Mouse (Mus musculus): ENCODE measurements around the gene Hspa12a. TPM values are rescaled to one million over a fixed set of nuclear protein-coding genes. Genes with fewer than 3 reads are reported as not detected.

The Hspa12a gene
- polyA plus RNA-seq, 1 experiment from 2014 or later, result 5.1 TPM

DNA sequence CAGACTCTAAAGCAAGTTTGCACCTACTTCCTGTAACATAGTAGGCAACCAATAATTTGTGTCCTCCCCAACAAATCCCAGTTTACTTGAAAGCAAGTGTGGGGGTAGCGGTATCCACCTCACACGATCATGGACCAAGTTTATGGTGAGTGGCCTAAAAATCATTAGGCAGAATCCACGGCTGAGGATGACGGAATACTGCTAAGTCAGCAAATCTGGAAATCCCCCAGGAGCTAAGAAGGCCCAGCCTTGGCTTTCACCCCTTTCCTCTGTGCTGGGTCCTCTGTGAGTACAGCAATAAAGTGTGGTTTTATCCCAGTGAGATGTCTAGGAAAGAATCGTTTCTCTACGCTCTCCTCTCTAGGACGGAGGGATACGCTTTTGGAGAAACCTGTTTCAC, 11.3 kb upstream of the Hspa12a start:
- Histone ChIP-seq H3K4me1 (replicated peaks) (no peaks in the 10 kb centered on the region; the same call in 1 of the 2 replicates), H3K4me3 (replicated peaks) (no peak overlapping the region), H3K27ac (no peak overlapping the region), H3K9ac (replicated peaks) (no peak overlapping the region), H3K4me2 (no peak overlapping the region), H3K36me3 (no peaks in the 10 kb centered on the region), H3K9me3 (no peaks in the 10 kb centered on the region), H3K27me3 (peaks cover 33% of the 10 kb centered on the region)
- no peak for ATAC-seq (ENCODE audit: insufficient number of reproducible peaks, insufficient read depth, low FRiP score, low TSS enrichment, low read depth)
- 87% methylated on average over 8 of the region's 8 CpGs for WGBS

DNA sequence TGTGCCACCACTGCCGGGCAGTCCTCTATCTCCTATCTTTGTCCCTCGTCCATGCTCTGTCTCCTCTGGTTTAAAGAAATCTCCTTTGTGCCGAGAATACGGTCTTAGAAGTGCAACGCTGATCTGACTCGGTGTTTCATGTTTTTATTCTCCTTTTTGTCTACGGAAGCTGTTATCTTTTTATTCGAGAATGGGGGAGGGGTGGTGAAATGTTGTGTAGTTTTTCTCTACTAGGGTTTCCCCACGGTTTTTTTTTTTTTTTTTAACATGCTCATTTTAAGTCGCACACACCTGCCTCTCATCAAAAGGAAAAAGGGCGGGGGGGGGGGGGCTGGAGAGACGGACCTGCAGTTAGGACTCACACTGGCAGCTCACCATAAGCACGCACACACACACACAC, 8.8 kb upstream of the Hspa12a start:
- no peak overlapping the region for H3K4me3 ChIP-seq (replicated peaks)
- no peak for ATAC-seq (ENCODE audit: insufficient number of reproducible peaks, insufficient read depth, low FRiP score, low TSS enrichment, low read depth)
- H3K27me3 ChIP-seq, result peaks cover 33% of the 10 kb centered on the region
- H3K27ac ChIP-seq, result no peak overlapping the region
- no peak overlapping the region for H3K4me2 ChIP-seq
- H3K4me1 ChIP-seq (replicated peaks), result no peaks in the 10 kb centered on the region; the same call in 1 of the 2 replicates
- no peaks in the 10 kb centered on the region for H3K9me3 ChIP-seq
- no peak overlapping the region for H3K9ac ChIP-seq (replicated peaks)
- 68% methylated on average over 11 of the region's 13 CpGs for WGBS
- H3K36me3 ChIP-seq, result no peaks in the 10 kb centered on the region

DNA sequence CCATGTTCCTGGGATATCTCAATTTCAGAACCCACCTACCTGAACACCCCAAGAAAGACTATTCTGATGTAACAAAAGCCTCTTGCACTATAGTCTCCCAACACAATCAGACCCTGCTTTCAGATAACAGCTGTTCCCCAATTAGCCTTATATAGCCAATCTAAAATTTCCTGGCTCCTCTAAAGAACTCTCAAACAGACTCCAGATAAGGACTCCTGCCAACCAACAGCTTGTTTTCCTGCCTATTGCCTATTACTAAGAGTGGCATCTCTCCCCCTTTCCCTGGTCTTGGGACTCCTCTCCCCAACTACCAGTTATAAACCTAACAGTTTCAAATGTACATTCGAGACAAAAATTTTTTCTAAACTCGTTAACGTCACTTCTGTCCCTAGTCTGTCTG, 8.1 kb upstream of the Hspa12a start:
- Histone ChIP-seq H3K27me3 (peaks cover 35% of the 10 kb centered on the region), H3K9me3 (no peaks in the 10 kb centered on the region), H3K4me1 (replicated peaks) (no peaks in the 10 kb centered on the region; the same call in 1 of the 2 replicates), H3K9ac (replicated peaks) (no peak overlapping the region), H3K36me3 (no peaks in the 10 kb centered on the region), H3K27ac (no peak overlapping the region), H3K4me2 (no peak overlapping the region), H3K4me3 (replicated peaks) (no peak overlapping the region)
- no peak for ATAC-seq (ENCODE audit: insufficient number of reproducible peaks, insufficient read depth, low FRiP score, low TSS enrichment, low read depth)
- WGBS, result 67% methylated on average over 3 of the region's 3 CpGs

DNA sequence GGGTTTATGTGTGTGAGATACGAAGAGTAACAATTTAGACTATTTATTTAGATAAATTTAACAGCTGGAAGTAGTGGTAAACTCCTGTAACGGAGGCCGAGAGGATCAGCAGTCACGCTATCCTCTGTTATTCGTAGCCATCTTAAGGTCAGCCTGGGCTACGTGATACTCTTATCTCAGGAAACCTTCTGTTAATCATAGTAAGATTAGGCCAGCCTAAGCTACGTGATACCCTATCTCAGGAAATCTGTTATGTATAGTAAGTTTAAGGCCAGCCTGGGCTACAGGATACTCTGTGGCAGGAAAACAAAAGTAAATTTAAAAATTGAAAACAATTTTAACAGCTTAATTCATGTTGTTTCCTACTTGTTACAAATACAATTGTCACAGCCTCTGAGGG, 2.5 kb upstream of the Hspa12a start:
- H3K9me3 ChIP-seq, result no peaks in the 10 kb centered on the region
- H3K9ac ChIP-seq (replicated peaks), result no peak overlapping the region
- ATAC-seq (ENCODE audit: insufficient number of reproducible peaks, insufficient read depth, low FRiP score, low TSS enrichment, low read depth), result no peak
- peaks cover 2% of the 10 kb centered on the region; the same call in 1 of the 2 replicates for H3K27me3 ChIP-seq
- peaks cover 17% of the 10 kb centered on the region for H3K4me1 ChIP-seq (replicated peaks)
- WGBS, result 87% methylated on average over 7 of the region's 7 CpGs
- no peak overlapping the region for H3K4me3 ChIP-seq (replicated peaks)
- H3K27ac ChIP-seq, result no peak overlapping the region
- H3K36me3 ChIP-seq, result no peaks in the 10 kb centered on the region
- no peak overlapping the region for H3K4me2 ChIP-seq

DNA sequence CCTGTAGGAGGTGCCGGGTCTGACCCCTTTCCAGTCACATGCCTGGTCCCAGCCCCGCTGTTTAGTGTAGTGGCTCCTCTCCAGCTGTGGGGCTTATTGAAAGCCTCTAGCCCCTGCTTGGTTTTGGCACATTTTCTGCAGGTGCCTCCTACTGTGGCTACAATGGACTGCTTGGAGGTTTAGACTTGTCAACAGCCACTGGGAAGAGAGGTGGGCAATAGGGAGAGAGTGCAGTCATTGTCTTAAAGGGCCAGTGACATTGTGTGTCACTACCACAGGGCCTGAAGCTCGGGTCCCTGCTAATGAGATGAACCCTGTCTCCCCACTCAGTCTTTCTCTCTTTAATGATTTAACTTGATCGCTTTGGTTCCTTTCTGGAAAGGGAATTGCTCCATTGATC, 10.4 kb downstream of the Hspa12a start:
- Histone ChIP-seq H3K4me1 (replicated peaks) (peaks cover 39% of the 10 kb centered on the region), H3K4me2 (no peak overlapping the region), H3K36me3 (no peaks in the 10 kb centered on the region), H3K9ac (replicated peaks) (no peak overlapping the region), H3K9me3 (no peaks in the 10 kb centered on the region), H3K27me3 (peaks cover 44% of the 10 kb centered on the region), H3K4me3 (replicated peaks) (no peak overlapping the region), H3K27ac (no peak overlapping the region)
- no peak for ATAC-seq (ENCODE audit: insufficient number of reproducible peaks, insufficient read depth, low FRiP score, low TSS enrichment, low read depth)
- 7% methylated on average over 4 of the region's 4 CpGs for WGBS

- WGBS, result 22% methylated on average over 16 of the region's 16 CpGs
- ATAC-seq (ENCODE audit: insufficient number of reproducible peaks, insufficient read depth, low FRiP score, low TSS enrichment, low read depth), result no peak
- Histone ChIP-seq H3K27ac (peak overlapping the region; percentile 37; the same call in 1 of the 2 replicates), H3K4me1 (replicated peaks) (peaks cover 33% of the 10 kb centered on the region), H3K36me3 (no peaks in the 10 kb centered on the region), H3K9ac (replicated peaks) (no peak overlapping the region), H3K4me3 (replicated peaks) (no peak overlapping the region), H3K9me3 (no peaks in the 10 kb centered on the region), H3K4me2 (0 out of 2 replicates have a peak overlapping the region, but pooled peaks have one; percentile 6), H3K27me3 (peaks cover 45% of the 10 kb centered on the region)
Observed at GRCm38 (mm10) chr19:58931081-58931800, 12.2 kb downstream of the Hspa12a start.

DNA sequence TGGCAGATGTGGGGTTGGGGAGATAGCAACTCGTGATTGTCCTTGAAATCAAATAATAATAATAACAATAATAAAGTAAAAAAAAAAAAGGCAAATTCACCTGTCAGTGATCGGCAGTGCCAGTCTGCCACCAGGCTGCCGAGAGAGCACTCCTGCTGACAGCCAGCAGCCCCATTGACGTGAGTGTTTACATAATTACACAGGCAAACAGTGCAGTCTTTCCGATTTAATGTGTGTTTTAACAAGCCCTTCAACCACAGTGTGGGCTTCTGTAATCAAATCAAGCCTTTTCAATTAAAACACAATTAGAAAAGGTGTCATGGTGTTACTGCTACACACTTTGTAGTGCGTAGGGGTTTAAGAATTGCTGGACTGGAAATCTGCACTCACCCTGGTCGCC, 24.3 kb downstream of the Hspa12a start:
- H3K9ac ChIP-seq (replicated peaks), result no peak overlapping the region
- WGBS, result 10% methylated on average over 7 of the region's 7 CpGs
- H3K4me2 ChIP-seq, result peak overlapping the region; percentile 36
- H3K36me3 ChIP-seq, result no peaks in the 10 kb centered on the region
- no peaks in the 10 kb centered on the region for H3K9me3 ChIP-seq
- peaks cover 38% of the 10 kb centered on the region for H3K27me3 ChIP-seq
- peaks cover 14% of the 10 kb centered on the region; the same call in 1 of the 2 replicates for H3K4me1 ChIP-seq (replicated peaks)
- H3K4me3 ChIP-seq (replicated peaks), result no peak overlapping the region
- H3K27ac ChIP-seq, result no peak overlapping the region
- no peak for ATAC-seq (ENCODE audit: insufficient number of reproducible peaks, insufficient read depth, low FRiP score, low TSS enrichment, low read depth)

GRCm38 (mm10) chr19:58918597-58918996, 24.9 kb downstream of the Hspa12a start:
- Histone ChIP-seq H3K9ac (replicated peaks) (no peak overlapping the region; the same call in 1 of the 2 replicates), H3K36me3 (no peaks in the 10 kb centered on the region), H3K4me1 (replicated peaks) (peaks cover 14% of the 10 kb centered on the region; the same call in 1 of the 2 replicates), H3K9me3 (no peaks in the 10 kb centered on the region), H3K27me3 (peaks cover 40% of the 10 kb centered on the region), H3K27ac (no peak overlapping the region), H3K4me3 (replicated peaks) (no peak overlapping the region), H3K4me2 (peak overlapping the region; percentile 36)
- WGBS, result 14% methylated on average over 11 of the region's 11 CpGs
- no peak for ATAC-seq (ENCODE audit: insufficient number of reproducible peaks, insufficient read depth, low FRiP score, low TSS enrichment, low read depth)

DNA sequence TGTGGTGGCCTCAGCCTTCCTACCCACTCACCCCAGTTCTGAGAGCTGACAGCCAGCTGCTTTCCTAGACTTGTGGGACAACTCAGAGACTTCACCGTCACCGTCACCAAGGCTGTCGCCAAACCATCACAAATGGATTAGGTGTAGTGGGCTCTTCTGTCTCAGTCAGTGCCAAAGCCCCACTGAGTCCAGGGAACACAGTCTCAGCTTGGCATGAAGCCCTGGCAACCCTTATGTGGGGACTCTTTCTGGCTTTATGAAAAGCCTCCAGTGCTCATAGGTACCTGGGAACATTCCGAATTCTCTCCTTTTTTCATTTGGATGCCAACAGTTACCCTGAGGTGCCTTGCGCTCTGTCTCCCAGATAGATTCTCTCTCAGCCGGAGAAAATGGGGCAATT, 30.2 kb downstream of the Hspa12a start:
- no peaks in the 10 kb centered on the region for H3K36me3 ChIP-seq
- no peak overlapping the region for H3K4me2 ChIP-seq
- no peak overlapping the region for H3K4me3 ChIP-seq (replicated peaks)
- no peak overlapping the region for H3K27ac ChIP-seq
- WGBS, result 88% methylated on average over 6 of the region's 6 CpGs
- H3K9me3 ChIP-seq, result no peaks in the 10 kb centered on the region
- H3K9ac ChIP-seq (replicated peaks), result no peak overlapping the region
- H3K4me1 ChIP-seq (replicated peaks), result peaks cover 4% of the 10 kb centered on the region; the same call in 1 of the 2 replicates
- peaks cover 32% of the 10 kb centered on the region for H3K27me3 ChIP-seq
- no peak for ATAC-seq (ENCODE audit: insufficient number of reproducible peaks, insufficient read depth, low FRiP score, low TSS enrichment, low read depth)

DNA sequence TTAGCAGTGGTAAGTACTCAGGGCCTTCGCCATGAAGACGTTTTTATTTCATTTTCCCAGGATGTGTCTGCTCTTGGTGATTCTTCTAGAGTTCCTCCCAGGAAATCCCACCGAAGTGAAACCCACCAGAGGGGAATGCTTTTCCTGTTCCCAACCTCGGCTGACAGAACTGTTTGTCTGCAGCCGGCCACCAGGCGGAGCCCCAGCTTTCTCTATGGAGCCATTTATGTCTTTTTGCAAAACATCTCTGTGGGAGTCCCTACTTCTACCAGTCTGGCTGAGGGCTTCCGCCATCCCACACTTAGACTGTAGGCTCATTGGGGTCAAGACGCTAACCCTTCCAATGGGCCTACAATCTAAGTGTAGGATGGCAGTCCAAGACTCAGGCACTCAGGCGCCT, 32.1 kb downstream of the Hspa12a start:
- H3K9me3 ChIP-seq, result no peaks in the 10 kb centered on the region
- peak overlapping the region; percentile 68 for H3K4me2 ChIP-seq
- 0 out of 2 replicates have a peak, but pooled peaks have one; percentile 30 for ATAC-seq (ENCODE audit: insufficient number of reproducible peaks, insufficient read depth, low FRiP score, low TSS enrichment, low read depth)
- peaks cover 18% of the 10 kb centered on the region for H3K27me3 ChIP-seq
- 10% methylated on average over 9 of the region's 9 CpGs for WGBS
- H3K4me1 ChIP-seq (replicated peaks), result no peaks in the 10 kb centered on the region
- H3K4me3 ChIP-seq (replicated peaks), result peak overlapping the region; percentile 41
- H3K27ac ChIP-seq, result no peak overlapping the region
- H3K36me3 ChIP-seq, result no peaks in the 10 kb centered on the region
- H3K9ac ChIP-seq (replicated peaks), result peak overlapping the region; percentile 40; the same call in 1 of the 2 replicates

DNA sequence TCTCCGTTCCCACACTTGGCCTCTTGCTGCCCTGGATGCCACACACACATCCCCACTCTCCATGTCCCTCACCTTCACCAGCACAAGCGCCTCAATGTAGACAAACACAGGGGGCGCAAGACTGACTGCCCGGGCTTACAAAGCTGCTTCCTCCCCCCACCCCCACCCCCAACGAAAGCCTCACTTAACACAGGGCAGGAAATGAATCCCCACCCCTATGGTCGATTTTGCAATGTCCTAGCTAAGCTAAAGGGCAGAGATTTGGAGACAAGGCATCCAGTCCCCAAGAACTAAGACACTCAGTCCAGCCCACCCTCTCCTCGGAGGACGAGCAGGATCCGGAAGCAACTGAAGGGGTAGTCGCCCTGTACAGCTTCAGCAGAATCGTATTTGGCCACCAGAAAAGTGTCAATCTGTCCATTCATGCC, 32.5 kb downstream of the Hspa12a start:
- peak overlapping the region; percentile 40 for H3K9ac ChIP-seq (replicated peaks)
- peak; percentile 37; the same call in 1 of the 2 replicates for ATAC-seq (ENCODE audit: insufficient number of reproducible peaks, insufficient read depth, low FRiP score, low TSS enrichment, low read depth)
- H3K27ac ChIP-seq, result no peak overlapping the region
- peak overlapping the region; percentile 41 for H3K4me3 ChIP-seq (replicated peaks)
- 2% methylated on average over 11 of the region's 11 CpGs for WGBS
- H3K4me1 ChIP-seq (replicated peaks), result no peaks in the 10 kb centered on the region
- H3K4me2 ChIP-seq, result peak overlapping the region; percentile 68
- peaks cover 18% of the 10 kb centered on the region for H3K27me3 ChIP-seq
- no peaks in the 10 kb centered on the region for H3K36me3 ChIP-seq
- no peaks in the 10 kb centered on the region for H3K9me3 ChIP-seq
